Mouse (Mus musculus): Measurements from ENCODE around the gene Helq. TPM values are rescaled to one million over a fixed set of nuclear protein-coding genes. Genes with fewer than 3 reads are reported as not detected.

Helq gene
- polyA plus RNA-seq, 1 experiment from 2014 or later = 25.7 TPM

- peak; percentile 75 for ATAC-seq
- no peak within 1 kb of the TSS for H3K27ac ChIP-seq (ENCODE audit: low read length)
- H3K4me3 ChIP-seq (replicated peaks; ENCODE audit: low read length) = peak within 1 kb of the TSS; percentile 55
- peaks cover 3% of the 10 kb centered on the region; the same call in 1 of the 2 replicates for H3K27me3 ChIP-seq (replicated peaks; ENCODE audit: control insufficient read depth, insufficient read depth, low read length)
- H3K36me3 ChIP-seq (ENCODE audit: control insufficient read depth, insufficient read depth) = no peaks in the 10 kb centered on the region
- WGBS = under 1% methylated on average over 40 of the region's 56 CpGs
- H3K9me3 ChIP-seq (ENCODE audit: control insufficient read depth, low read length) = no peaks in the 10 kb centered on the region
- peaks cover 13% of the 10 kb centered on the region for H3K4me1 ChIP-seq (replicated peaks; ENCODE audit: control insufficient read depth, insufficient read depth, low read length)
- peak within 1 kb of the TSS; percentile 59 for H3K9ac ChIP-seq (replicated peaks; ENCODE audit: low read depth, low read length)
- peak within 1 kb of the TSS; percentile 98 for H3K4me2 ChIP-seq (ENCODE audit: low read length)
These were observed 78.9 kb downstream of the Helq start, which contains the start of gene Hpse for GRCm38 (mm10) chr5:100719235-100720088. Gene Hpse (minus strand): TSS chr5:100719716.

- peaks cover 13% of the 10 kb centered on the region for H3K4me1 ChIP-seq (replicated peaks; ENCODE audit: control insufficient read depth, insufficient read depth, low read length)
- 93% methylated on average over 15 of the region's 15 CpGs for WGBS
These were observed 81.6 kb downstream of the Helq start for GRCm38 (mm10) chr5:100716762-100717161.

More at GRCm38 (mm10) chr5:100716762-100717161, 81.6 kb downstream of the Helq start:
- Histone ChIP-seq H3K4me3 (replicated peaks; ENCODE audit: low read length) (no peak overlapping the region), H3K36me3 (ENCODE audit: control insufficient read depth, insufficient read depth) (no peaks in the 10 kb centered on the region), H3K27me3 (replicated peaks; ENCODE audit: control insufficient read depth, insufficient read depth, low read length) (peaks cover 3% of the 10 kb centered on the region; the same call in 1 of the 2 replicates), H3K9ac (replicated peaks; ENCODE audit: low read depth, low read length) (no peak overlapping the region), H3K4me2 (ENCODE audit: low read length) (no peak overlapping the region), H3K9me3 (ENCODE audit: control insufficient read depth, low read length) (no peaks in the 10 kb centered on the region), H3K27ac (ENCODE audit: low read length) (no peak overlapping the region)
- no peak for ATAC-seq

Other genes starting within 250 kb of the Helq start
- gene Plac8, start 226.4 kb downstream of the Helq start, polyA plus RNA-seq (2015; fragmentation: Nextera tagmentation; extraction: Ambion mirVana) = 0.41 TPM in 1 of 2 replicates, not detected in the other
- gene Coq2, start 123.5 kb downstream of the Helq start, polyA plus RNA-seq (2015; fragmentation: Nextera tagmentation; extraction: Ambion mirVana) = 43.3 and 47.9 TPM in 2 replicates
- 0.10 and 0.36 TPM in 2 replicates for gene Hpse, start 78.9 kb downstream of the Helq start, polyA plus RNA-seq (2015; fragmentation: Nextera tagmentation; extraction: Ambion mirVana)
- 131 and 146 TPM in 2 replicates for gene Mrps18c, start within 50 bp of the Helq start, polyA plus RNA-seq (2015; fragmentation: Nextera tagmentation; extraction: Ambion mirVana)
- 14.7 and 15.6 TPM in 2 replicates for gene Abraxas1, start 22.4 kb upstream of the Helq start, polyA plus RNA-seq (2015; fragmentation: Nextera tagmentation; extraction: Ambion mirVana)
- 0.40 and 0.89 TPM in 2 replicates for gene Gpat3, start 47.1 kb upstream of the Helq start, polyA plus RNA-seq (2015; fragmentation: Nextera tagmentation; extraction: Ambion mirVana)